Mouse (Mus musculus) neural tube, embryonic 10.5 days (tissue): ENCODE measurements around the gene Ctsw.
"Not testable (repeated sequence)": the region's sequence is repeated elsewhere in the genome, so short reads cannot be mapped to it uniquely, and the experiment has no call there.

Experiments
- DNase-seq: peaks from one replicate; pipeline ENCODE4 v3.0.0-alpha.2; 2017; ENCODE audit warnings: low spot score; ENCODE audit errors: extremely low spot score

Gene Ctsw

DNA sequence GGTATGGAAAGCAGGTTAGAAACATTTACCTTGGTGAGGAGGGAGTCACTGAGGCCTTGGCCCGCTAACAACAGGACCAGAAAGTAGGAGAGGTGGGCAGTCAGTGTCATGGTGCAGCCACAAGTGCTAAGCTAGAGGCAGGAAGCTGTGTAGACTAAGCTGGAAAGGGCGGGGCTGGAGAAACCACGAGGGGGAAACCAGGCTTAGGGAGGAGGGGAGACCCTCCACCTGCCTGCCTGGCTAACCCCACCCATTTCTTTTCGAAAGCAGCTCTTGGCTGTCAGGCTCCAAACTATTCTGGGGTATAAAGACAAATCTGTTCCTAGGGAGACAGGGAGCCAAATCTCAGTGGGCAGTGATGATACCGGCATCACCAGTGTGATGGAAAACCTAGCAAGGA, at the start of gene Ctsw:
Gene Ctsw (minus strand): TSS at position 134 of the 400 bp plus-strand sequence.
- no peak for DNase-seq

DNA sequence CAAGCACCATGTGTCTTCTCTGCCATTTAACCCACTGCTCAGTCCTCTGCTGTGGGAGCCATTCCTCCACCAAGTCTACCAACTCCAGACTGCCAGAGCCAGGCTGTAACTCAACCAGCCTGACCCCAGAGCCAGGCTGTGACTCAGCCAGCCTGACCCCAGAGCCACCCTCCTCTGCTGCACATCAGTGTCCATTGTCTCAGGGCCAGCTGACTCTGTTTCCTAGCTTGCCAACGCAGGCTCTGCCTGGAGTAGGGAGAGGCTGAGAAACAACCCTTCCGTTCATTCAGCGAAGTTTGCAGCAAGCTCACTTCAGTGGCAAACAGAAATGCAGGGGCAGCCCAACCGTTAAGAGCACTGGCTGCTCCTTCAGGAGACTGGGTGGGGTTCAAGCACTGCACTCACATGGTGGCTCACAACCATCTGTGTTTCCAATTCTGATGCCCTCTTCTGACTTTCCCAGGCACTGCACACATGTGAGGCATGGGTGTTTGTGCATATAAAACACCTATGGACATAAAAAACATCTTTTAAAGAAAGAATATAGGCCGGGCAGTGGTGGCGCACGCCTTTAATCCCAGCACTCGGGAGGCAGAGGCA, 48.7 kb upstream of the Ctsw start:
- no peak for DNase-seq

DNA sequence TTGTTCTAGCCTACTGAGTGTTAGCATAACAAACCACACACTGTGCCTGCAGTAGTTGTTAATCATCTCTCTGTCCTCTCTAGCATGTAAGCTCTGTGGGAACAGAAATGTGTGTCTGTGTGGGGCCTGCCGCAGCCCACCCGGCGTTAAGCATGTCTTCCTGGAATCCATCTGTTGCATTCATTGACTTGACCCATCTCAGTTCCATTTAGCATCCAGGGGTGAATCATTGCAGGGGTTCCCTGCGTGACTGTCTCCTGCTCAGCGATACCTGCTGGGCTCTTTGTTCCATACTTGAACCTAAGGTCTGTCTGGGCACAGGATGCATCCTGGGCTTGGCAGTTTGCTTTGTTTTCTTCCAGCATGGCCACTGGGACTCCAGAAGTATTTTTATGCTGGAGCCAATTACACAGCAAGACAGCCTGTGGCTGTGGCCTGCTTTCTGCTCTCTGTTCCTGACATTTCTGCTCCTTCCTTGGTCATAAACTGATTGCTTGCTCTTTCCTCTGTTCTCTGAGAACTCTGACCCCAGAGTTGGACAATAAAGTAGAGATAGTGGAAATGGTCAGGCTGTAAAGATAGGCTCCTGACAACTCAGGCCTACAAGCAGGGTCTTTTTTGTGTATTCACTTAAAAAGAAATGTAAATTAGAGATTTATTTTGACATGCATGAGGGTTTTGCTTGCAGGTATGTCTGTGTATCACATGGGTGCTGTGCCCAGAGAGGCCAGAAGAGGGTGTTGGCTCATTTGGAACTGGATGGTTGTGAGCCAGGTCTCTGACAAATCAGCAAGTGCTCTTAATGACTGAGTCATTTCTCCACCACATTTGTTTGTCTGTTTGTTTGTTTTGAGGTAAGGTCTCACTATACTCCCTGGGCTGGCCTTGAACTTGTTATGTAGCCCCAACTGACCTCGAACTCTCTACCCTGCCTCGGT, 47.8 kb upstream of the Ctsw start:
- no peak for DNase-seq

DNA sequence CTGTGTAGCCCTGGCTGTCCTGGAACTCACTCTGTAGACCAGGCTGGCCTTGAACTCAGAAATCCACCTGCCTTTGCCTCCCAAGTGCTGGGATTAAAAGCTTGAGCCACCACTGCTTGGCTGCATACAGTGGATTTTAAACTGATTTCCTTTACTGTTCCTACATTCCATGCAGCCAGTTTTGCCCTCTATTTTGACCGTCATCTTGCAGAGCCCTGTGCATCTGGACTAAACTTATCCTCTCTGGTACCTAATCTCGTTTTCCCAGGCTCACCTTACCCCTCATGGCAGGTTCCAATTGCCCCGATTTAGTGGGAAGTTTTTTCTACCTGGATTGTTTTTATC, 44.7 kb upstream of the Ctsw start:
- no peak for DNase-seq

DNA sequence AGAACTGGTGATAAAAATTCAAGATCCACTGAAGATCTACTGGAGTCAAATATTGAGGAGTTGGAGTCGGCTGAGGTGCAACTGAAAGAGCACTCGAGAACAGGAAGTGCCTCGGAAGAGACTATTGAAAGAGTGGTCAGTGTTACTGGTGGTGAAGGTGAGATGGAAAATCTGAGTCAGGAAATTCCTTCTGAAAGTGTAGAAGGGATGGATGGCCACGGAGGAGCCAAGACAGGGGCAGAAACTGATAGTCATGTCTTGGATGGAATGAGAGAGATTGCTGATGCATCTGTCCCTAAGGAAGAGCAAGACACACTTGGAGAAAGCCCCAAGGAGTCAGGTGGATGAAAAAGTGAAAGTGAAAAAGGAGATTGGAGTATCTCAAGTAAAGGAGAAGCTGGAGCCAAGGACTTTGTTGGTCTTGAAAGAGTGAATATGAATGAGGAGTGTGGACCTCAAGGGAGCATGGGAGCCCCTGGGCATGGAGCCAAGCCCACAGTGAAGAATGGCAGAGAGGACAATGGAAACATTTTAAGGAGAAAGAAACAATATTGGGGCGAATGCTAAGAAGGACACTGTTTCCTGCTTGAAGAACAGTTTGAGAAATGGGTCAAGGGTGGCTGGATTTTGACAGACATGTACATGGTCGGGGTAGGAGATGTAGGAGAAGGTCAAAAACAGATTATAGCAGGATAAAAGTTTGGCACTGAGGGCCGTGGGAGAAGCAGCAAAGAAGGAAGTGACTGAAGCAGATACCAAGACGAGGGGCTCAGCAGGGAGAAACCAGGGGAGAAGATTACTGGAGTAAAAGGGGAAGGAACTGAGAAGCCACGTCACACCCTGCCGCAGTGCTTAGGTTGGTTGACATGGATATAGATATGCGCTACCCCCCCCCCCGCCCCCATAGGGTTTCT, 44.0 kb upstream of the Ctsw start:
- DNase-seq, result no peak

DNA sequence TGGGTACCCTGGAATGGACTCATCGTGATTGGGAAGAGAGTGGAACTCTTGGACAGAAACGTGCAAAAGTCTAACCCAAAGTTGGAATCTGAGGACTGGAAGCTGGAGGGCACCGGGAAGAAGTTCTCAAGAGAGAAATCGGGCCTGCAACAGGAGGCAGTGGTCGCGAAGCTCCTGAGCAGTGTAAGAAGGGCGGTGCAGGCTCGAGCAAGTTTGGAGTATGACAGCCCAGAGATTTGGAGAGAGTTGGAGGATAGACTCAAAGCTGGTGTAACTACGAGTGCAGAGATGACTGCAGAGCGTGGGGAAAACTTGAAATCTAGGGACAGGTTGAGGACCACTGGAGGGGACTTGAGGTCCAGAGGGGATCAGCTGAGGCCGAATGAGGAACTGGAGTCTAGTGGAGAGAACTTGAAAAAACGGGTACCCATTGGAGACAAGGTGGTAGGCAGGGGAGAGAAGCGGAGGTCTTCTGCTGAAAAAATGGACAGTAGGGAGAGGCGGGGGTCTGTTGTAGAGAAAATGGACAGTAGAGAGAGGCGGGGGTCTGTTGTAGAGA, 42.8 kb upstream of the Ctsw start:
- DNase-seq, result no peak

DNA sequence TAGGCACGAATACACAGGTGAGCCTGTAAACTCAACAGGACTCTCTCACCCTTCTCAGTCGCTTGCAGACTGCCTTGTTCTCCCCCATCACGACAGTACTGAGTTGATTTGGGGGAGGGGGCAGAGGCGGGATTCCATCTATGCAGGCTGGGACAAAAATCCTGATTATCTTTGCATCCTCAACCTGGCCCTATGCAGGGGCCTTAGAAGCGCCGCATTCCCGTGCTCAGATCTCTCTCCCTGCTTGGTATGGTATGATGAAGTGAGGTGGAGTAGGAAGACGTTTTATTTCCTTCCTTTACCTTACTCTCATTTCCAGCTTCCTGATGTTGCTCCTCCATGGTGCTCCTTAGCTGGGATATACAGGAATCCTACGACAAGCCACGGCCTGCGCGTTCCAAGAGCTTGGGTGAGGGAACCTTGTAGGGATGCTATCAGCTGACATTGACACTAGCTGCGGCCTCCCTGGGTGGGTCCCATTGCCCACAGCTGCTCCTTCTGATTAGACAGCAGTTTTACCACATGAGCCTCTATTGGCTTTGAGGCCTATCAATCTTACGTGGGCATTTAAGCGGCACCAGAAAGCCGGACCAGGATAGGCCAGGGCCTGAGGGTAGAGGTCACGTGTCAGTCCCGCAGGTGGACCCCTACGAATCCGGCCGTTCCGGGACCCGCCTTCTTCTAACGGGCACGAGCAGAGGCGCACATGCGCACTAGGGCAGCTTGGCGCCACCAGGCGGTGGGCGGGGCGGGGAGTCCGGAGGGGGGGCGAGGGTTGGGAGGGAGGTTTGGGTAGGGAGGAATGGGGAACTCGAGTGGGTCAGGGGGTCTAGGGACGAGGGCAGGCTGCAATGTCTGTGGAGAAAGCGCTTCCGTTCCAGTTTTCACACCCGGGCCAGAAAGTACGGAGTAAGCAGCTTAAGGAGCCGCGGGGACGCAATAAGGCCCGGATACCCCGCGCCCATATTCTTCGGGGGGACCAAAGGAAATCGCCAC, 42.0 kb upstream of the Ctsw start, which contains the start of gene Snx32:
Gene Snx32 (minus strand): TSS at position 508 of the 996 bp plus-strand sequence.
- DNase-seq, result peak; percentile 94

DNA sequence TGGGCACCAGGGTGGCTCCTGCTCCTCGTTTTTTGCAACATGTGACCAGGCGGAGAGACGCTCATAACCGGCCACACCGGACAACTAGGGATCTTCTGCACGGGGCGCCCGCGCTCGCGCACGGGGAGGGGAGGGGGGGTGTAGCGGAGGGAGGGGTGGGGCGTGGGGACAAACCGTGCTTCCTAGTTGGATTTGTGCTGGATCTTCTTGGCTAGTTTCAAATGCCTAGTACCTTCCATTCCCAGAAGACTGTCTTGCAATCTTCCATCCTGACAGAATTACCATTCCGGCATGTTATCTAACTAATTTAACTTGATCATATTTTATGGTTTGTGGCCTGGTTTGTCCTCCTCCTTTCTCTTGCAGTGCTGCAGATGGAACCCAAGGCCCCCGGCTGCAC, 35.4 kb upstream of the Ctsw start, which contains the start of gene 1700020D05Rik:
Gene 1700020D05Rik (minus strand): TSS at position 101 of the 400 bp plus-strand sequence.
- DNase-seq, result no peak

DNA sequence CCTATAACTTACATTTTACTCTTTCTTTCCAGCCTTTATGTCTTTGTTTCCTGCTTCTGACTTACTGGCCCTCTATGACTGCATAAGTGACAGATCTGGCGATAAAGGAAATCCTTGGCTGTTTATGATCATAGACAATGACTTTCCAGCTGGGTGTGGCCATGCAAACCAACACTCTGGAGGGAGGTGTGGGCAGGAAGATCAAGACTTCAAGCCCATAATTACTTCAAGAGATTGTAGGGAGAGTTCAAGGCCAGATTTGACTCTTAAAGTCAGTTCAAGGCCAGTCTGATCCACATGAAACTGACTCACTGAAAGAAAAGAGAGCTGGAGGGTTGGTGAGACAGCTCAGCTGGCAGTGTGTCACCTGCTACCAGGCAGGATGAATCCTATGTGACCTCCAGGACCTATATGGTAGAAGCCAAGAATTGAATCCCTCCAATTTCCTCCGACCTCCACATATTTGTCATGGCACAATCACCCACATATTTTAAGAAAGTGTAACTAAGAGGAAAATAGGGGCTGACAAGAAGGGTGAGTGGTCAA, 32.1 kb upstream of the Ctsw start:
- DNase-seq, result no peak

DNA sequence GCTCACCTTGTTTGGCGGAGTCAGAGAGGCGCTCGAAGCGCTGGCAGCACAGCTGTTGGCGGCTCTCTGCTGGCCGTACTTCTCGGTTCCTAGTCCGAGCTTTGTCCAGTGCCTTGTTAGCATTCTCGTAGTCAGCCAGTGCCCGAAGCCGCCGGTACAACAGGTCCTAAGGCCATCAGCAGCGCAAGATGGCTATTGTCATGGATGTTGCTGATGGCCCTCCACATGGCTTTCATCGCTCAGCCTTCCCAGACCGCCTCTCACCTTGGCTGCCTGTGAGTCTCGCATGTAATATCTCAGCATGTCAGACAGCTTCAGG, 27.7 kb upstream of the Ctsw start:
- no peak for DNase-seq

DNA sequence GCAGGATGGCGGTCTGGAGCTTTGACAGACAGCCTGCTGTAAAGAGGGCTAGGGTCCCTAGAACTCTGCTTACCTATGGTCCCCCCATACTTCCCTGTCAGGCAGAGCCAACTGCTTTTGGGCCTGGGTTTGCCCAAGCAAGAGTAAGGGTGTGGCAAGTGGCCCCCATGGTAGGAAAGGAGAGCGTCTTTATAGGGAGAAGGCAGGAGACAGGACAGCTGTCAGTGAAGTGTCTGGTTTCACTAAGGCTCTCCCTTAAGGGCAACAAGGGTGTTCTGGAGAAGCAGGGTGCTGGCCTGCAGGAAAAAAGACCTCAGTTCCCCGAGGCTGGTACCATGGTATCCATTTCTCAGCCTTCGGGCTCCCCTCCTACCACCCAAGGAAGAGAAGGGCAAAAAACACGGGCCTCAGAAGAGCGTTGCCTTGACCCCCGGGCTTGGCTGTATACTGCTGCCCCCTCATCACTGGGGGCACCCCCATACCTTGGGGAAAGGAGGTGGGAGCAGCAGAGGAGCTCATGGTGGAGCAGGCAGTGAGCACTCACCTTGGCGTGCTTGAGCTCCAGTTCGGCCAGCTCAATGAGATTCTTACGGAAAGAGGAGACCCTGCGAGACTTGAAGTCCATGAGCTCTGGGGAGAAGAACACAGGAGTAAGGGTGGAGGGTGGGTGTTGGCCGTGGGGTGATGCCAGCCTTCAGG, 27.2 kb upstream of the Ctsw start:
- DNase-seq, result no peak

DNA sequence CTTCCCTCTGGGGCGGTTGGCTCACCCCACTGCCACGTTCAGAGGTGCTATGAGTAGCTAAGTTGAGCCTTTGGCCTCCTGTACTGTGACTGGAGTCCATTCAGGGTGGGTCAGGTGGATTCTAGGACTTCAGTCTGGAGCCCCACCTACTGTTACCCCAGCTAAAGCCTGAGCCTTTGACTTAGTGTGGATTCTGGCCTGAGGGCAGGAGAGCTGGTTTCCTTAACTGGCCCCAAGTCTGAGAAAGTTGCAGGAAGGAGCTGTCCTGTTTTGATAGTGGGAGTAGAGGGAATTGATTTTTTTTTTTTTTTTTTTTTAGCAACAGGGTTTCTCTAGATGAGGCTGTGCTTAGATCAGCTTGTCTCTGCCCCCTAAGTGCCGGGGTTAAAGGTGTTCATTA, 26.0 kb upstream of the Ctsw start:
- DNase-seq, result no peak

DNA sequence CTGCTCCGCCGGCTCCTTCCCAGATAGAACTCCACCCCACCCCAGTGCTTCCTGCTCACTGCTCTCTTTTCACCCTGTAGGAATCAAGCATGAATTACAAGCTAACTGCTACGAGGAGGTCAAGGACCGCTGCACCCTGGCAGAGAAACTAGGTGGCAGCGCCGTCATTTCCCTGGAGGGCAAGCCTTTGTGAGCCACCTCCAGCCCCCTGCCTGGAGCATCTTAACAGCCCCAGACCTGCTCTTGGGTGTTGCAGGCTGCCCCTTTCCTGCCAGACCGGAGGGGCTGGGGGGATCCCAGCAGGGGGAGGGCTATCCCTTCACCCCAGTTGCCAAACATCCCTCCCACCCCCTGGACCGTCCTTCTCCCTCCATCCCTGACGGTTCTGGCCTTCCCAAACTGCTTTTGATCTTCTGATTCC, 25.0 kb upstream of the Ctsw start:
- not testable (repeated sequence) for DNase-seq

DNA sequence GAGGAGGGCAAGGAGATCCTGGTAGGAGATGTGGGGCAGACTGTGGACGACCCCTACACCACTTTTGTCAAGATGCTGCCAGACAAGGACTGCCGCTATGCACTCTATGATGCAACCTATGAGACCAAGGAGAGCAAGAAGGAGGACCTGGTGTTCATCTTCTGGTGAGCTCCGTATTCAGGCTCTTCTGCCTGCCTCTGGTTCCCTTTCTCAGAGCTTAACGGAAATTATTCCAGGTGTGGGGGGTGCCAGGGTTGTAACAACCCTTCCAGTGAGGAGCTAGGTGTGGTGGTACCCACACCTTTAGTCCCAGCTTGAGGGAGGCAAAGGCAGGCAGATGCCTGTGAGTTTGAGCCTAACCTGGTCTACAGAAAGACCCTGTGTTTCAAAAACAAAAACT, 24.3 kb upstream of the Ctsw start:
- DNase-seq, result no peak

DNA sequence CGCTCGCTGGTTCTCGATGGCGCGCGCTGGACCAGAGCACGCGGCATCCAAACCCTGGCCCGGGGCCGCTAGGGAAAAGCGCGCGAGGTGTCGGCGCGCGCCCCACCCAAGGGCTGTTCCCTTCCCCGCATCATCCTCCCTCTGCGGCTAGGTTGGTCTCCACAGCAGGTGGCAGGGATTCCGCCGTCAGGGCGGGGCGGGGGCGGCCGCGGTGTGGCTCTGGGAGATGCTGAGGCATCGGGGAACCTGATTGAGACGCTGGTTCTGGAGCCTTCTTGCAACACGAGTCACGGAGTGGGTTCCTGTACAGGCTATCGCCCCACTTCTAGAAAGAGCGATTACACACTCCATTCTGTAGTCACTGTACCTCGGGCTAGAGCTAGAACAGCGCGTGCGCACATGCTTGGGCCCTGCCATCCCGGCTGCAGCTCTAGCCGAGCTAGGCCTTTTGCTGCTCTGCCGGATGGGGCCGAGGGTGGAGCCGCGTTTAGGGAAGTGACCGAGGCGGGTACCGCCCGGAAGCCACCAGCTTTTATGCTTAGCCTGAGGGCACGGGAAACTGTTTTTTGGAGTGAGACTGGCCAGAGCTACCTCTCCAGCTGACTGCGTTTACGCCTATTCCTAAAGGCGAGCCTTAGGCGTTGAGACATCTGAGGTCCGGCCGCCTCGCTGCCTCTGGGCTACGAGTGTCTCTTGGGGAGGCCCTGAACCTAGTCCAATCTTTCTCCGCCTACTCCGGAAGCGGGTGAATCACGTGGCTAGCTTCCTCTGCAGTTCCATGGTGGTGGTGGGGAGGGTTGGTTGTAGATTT, 22.8 kb upstream of the Ctsw start:
- peak; percentile 79 for DNase-seq

DNA sequence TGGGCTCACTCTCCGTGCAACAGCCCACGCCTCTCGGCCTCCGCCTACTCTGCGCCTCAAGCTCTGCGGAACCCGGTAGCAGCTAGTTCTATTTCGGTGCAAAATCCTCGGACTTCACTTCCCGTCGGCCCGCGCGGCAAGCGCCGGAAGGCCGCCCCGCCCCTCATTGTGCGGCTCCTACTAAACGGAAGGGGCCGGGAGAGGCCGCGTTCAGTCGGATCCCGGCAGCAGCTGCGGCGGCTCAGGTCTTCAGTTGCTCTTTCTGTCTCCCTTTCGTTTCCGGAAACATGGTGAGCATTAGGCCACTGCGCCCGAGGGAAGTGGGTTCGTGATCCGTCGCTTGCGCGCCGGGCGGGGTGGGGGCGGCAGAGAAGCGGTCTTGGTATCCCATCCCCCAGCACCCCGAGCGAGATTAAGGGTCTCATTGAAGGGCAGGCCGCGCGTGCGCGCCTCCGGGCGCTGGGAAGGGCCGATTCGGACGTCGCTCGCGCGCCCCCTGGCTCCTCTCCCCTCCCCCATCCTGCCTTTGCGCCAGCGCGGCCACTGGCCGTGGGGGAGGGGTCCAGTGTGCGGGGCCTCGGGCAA, 22.1 kb upstream of the Ctsw start, which contains the start of gene Cfl1:
Gene Cfl1 (plus strand): TSS at position 143 of the 585 bp plus-strand sequence.
- peak; percentile 96 for DNase-seq

DNA sequence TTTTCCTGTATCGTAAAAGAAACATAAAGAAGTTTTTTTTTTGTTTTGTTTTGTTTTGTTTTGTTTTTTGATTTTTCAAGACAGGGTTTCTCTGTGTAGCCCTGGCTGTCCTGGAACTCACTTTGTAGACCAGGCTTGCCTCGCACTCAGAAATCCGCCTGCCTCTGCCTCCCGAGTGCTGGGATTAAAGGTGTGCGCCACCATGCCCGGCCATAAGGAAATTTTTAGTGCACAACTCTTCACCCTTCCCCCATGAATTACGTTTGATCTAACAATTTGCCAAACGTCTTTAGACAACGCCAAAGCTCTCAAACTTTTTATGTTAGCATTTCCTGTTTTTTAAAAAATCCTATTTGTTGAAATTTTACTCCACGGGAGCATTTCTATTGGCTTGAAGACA, 21.4 kb upstream of the Ctsw start:
- DNase-seq, result not testable (repeated sequence)
